Mouse (Mus musculus) testis, adult 2 months (tissue): Measurements from ENCODE around the gene Nat8f5. TPM values are rescaled to one million over a fixed set of nuclear protein-coding genes. Genes with fewer than 3 reads are reported as not detected.
"Not testable (repeated sequence)": the region's sequence is repeated elsewhere in the genome, so short reads cannot be mapped to it uniquely, and the experiment has no call there.

Experiments used
- H3K27ac ChIP-seq: fragments of 200-500 bp; 2 replicates; pipeline ENCODE4 v1.5.1; 2012; ENCODE audit warnings: low read depth, low read length; ENCODE audit not compliant: control insufficient read depth, insufficient read depth
- H3K27me3 ChIP-seq: fragments of 200-500 bp; 2 replicates; pipeline ENCODE4 v1.6.1; 2012; ENCODE audit warnings: mild to moderate bottlenecking, low read length, moderate library complexity; ENCODE audit not compliant: control insufficient read depth, insufficient read depth
- H3K36me3 ChIP-seq: fragments of 200-500 bp; 2 replicates; pipeline ENCODE4 v1.6.1; 2012; ENCODE audit warnings: mild to moderate bottlenecking, low read length; ENCODE audit not compliant: control insufficient read depth, insufficient read depth
- H3K4me1 ChIP-seq: fragments of 200-500 bp; 2 replicates; pipeline ENCODE4 v1.6.1; 2012; ENCODE audit warnings: low read length; ENCODE audit not compliant: control insufficient read depth, insufficient read depth
- H3K4me3 ChIP-seq: fragments of 200-500 bp; 2 replicates; pipeline ENCODE4 v1.5.1; 2012; ENCODE audit warnings: low read depth, mild to moderate bottlenecking, low read length, moderate library complexity, mixed read lengths; ENCODE audit not compliant: control insufficient read depth
- polyA plus RNA-seq: library from polyadenylated mRNA; depleted of rRNA; stranded (reverse); fragments of >200 nt; gene quantifications from 2 replicates; pipeline ENCODE4 v1.2.3, GENCODE M21; 2012; rRNA removed

Gene Nat8f5
- polyA plus RNA-seq, 1 experiment = 2.9 TPM

DNA sequence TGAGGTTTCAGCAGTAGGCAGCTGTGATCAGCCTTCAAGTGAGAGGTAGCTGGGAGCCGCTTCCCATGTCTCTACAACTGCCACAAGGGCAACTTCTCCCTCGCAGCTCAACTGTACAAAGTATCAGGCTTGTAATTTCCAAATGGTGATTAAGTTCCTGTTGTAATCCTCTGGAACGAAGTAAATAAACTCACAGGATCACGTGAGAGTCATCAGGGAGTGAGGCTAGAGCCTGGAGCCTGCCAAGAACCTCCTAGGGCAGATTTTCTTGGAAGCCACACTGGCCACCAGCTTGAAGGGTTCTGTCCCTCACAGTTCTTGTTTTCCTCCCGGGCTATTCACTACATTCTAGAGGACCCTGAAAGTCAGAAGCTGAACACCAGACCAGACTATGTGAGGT is 17.6 kb downstream of the Nat8f5 start:
- H3K27me3 ChIP-seq, H3K4me3 ChIP-seq, H3K27ac ChIP-seq, H3K4me1 ChIP-seq, H3K36me3 ChIP-seq: not testable (repeated sequence)

Other genes with a start within 250 kb of the Nat8f5 start
- gene Alms1, start 233.4 kb downstream of the Nat8f5 start, polyA plus RNA-seq = 11.6 and 13.5 TPM in 2 replicates
- gene Nat8f7, start 107.8 kb downstream of the Nat8f5 start, polyA plus RNA-seq = 0.09 and 0.37 TPM in 2 replicates
- 0.35 and 0.47 TPM in 2 replicates for gene Nat8f3, start 55.2 kb downstream of the Nat8f5 start, polyA plus RNA-seq
- 0.23 and 0.41 TPM in 2 replicates for gene Nat8f6, start within 50 bp of the Nat8f5 start, polyA plus RNA-seq
- gene Nat8, start 11.1 kb upstream of the Nat8f5 start, polyA plus RNA-seq = 10.4 and 10.7 TPM in 2 replicates
- 0.22 and 0.23 TPM in 2 replicates for gene Nat8f2, start 48.2 kb upstream of the Nat8f5 start, polyA plus RNA-seq
- gene Nat8f4, start 83.9 kb upstream of the Nat8f5 start, polyA plus RNA-seq = 27.6 and 45.1 TPM in 2 replicates
- gene Tprkb, start 90.9 kb upstream of the Nat8f5 start, polyA plus RNA-seq = 10.8 and 11.1 TPM in 2 replicates
- gene Nat8f1, start 94.7 kb upstream of the Nat8f5 start, polyA plus RNA-seq = 6.1 and 7.6 TPM in 2 replicates
- gene Dusp11, start 140.7 kb upstream of the Nat8f5 start, polyA plus RNA-seq = 12.2 and 15.7 TPM in 2 replicates
- gene Figla, start 195.2 kb upstream of the Nat8f5 start, polyA plus RNA-seq = 0.99 and 1.6 TPM in 2 replicates
- 1.6 and 1.7 TPM in 2 replicates for gene Add2, start 207.7 kb upstream of the Nat8f5 start, polyA plus RNA-seq